7 mouse cellular contexts compared by ENCODE assay signal in the genomic region with DNA sequence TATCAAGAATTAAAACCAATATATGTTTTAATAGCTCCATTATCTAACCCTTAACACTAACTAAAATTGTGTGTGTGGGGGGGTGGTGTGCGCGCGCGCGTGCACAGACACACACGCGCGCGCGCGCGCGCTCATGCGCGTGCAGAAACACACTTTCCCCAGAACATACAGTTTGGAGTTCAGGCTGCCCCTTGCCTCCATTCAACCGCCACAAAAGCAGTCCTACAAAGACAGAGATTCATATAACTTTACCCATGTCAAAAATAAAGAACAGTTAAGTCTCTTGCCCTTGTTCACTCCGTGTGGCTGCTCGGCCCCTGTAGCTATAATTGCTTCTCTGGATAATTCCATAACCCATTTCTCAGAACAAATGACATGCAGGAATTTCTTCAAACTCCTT. TPM values are rescaled to one million over a fixed set of nuclear protein-coding genes. Genes with fewer than 3 reads are reported as not detected.
DNase-seq lines count a peak whose midpoint lies in the region; ATAC-seq lines count a peak whose summit lies in the region.

No protein-coding gene starts in this region.

- H3K4me1 ChIP-seq in neural tube, embryonic 11.5 days (ENCODE audit: control insufficient read depth, insufficient read depth, low read length): no peaks in the 10 kb centered on the region
- no peaks in the 10 kb centered on the region for H3K4me1 ChIP-seq in embryonic facial prominence, embryonic 13.5 days
- no peaks in the 10 kb centered on the region for H3K4me1 ChIP-seq in hindbrain, embryonic 14.5 days (replicated peaks; ENCODE audit: control insufficient read depth, insufficient read depth, low read length)
- H3K4me1 ChIP-seq in stomach, embryonic 15.5 days: no peaks in the 10 kb centered on the region

- H3K27ac ChIP-seq in neural tube, embryonic 11.5 days (ENCODE audit: low read depth, low read length): no peak overlapping the region
- peak overlapping the region; percentile 82 for H3K27ac ChIP-seq in embryonic facial prominence, embryonic 13.5 days
- H3K27ac ChIP-seq in hindbrain, embryonic 14.5 days: no peak overlapping the region
- H3K27ac ChIP-seq in stomach, embryonic 15.5 days: peak overlapping the region; percentile 83; the same call in 1 of the 2 replicates

- H3K9me3 ChIP-seq in neural tube, embryonic 11.5 days (ENCODE audit: control insufficient read depth, low read length): no peaks in the 10 kb centered on the region
- no peaks in the 10 kb centered on the region for H3K9me3 ChIP-seq in embryonic facial prominence, embryonic 13.5 days
- H3K9me3 ChIP-seq in hindbrain, embryonic 14.5 days (ENCODE audit: control insufficient read depth, low read length): no peaks in the 10 kb centered on the region
- H3K9me3 ChIP-seq in stomach, embryonic 15.5 days: no peaks in the 10 kb centered on the region

- peak overlapping the region; percentile 38 for H3K4me3 ChIP-seq in neural tube, embryonic 11.5 days (ENCODE audit: low read depth, low read length)
- peak overlapping the region; percentile 58 for H3K4me3 ChIP-seq in embryonic facial prominence, embryonic 13.5 days
- peak overlapping the region; percentile 33 for H3K4me3 ChIP-seq in hindbrain, embryonic 14.5 days (replicated peaks; ENCODE audit: low read length)
- H3K4me3 ChIP-seq in stomach, embryonic 15.5 days (replicated peaks): peak overlapping the region; percentile 52

- H3K27me3 ChIP-seq in neural tube, embryonic 11.5 days (ENCODE audit: control insufficient read depth, insufficient read depth, low read length): no peaks in the 10 kb centered on the region
- H3K27me3 ChIP-seq in embryonic facial prominence, embryonic 13.5 days: no peaks in the 10 kb centered on the region
- H3K27me3 ChIP-seq in hindbrain, embryonic 14.5 days (ENCODE audit: control insufficient read depth, insufficient read depth, low read length): no peaks in the 10 kb centered on the region; the same call in 1 of the 2 replicates
- H3K27me3 ChIP-seq in stomach, embryonic 15.5 days (replicated peaks): no peaks in the 10 kb centered on the region

- peak; percentile 16 for DNase-seq in neural tube, embryonic 11.5 days (ENCODE audit: low spot score)
- DNase-seq in neural tube, embryonic 10.5 days (ENCODE audit: extremely low spot score, low spot score): no peak
- DNase-seq in hindbrain, embryonic 14.5 days (ENCODE audit: low spot score): no peak
- DNase-seq in lung, postnatal 10 days: peak; percentile 1
- no peak for DNase-seq in frontal cortex, adult 2 months (ENCODE audit: extremely low spot score in 1 of 2, low spot score in 1 of 2)

- H3K9ac ChIP-seq in neural tube, embryonic 11.5 days (ENCODE audit: low read length): no peak overlapping the region; the same call in 1 of the 2 replicates
- peak overlapping the region; percentile 78 for H3K9ac ChIP-seq in embryonic facial prominence, embryonic 13.5 days
- peak overlapping the region; percentile 31 for H3K9ac ChIP-seq in hindbrain, embryonic 14.5 days
- peak overlapping the region; percentile 22; the same call in 1 of the 2 replicates for H3K9ac ChIP-seq in stomach, embryonic 15.5 days

- H3K36me3 ChIP-seq in neural tube, embryonic 11.5 days (ENCODE audit: control insufficient read depth, insufficient read depth, low read length): no peaks in the 10 kb centered on the region
- no peaks in the 10 kb centered on the region for H3K36me3 ChIP-seq in embryonic facial prominence, embryonic 13.5 days
- H3K36me3 ChIP-seq in hindbrain, embryonic 14.5 days (replicated peaks; ENCODE audit: control insufficient read depth, insufficient read depth): no peaks in the 10 kb centered on the region
- no peaks in the 10 kb centered on the region for H3K36me3 ChIP-seq in stomach, embryonic 15.5 days

- H3K4me2 ChIP-seq in neural tube, embryonic 11.5 days (ENCODE audit: low read depth): peak overlapping the region; percentile 60
- H3K4me2 ChIP-seq in embryonic facial prominence, embryonic 13.5 days: peak overlapping the region; percentile 57
- peak overlapping the region; percentile 61 for H3K4me2 ChIP-seq in hindbrain, embryonic 14.5 days (replicated peaks)
- H3K4me2 ChIP-seq in stomach, embryonic 15.5 days: peak overlapping the region; percentile 56

- WGBS in neural tube, embryonic 11.5 days: 23% methylated on average over 18 of the region's 18 CpGs
- 21% methylated on average over 18 of the region's 18 CpGs for WGBS in embryonic facial prominence, embryonic 13.5 days
- WGBS in hindbrain, embryonic 14.5 days: 25% methylated on average over 18 of the region's 18 CpGs
- WGBS in stomach, embryonic 15.5 days: 29% methylated on average over 18 of the region's 18 CpGs

- ATAC-seq in neural tube, embryonic 11.5 days (ENCODE audit: insufficient read depth, low FRiP score, low TSS enrichment): no peak
- ATAC-seq in embryonic facial prominence, embryonic 13.5 days (ENCODE audit: insufficient number of reproducible peaks, insufficient read depth, low FRiP score, low TSS enrichment, low read depth): no peak
- no peak for ATAC-seq in hindbrain, embryonic 14.5 days (ENCODE audit: low FRiP score)
- ATAC-seq in stomach, embryonic 15.5 days (ENCODE audit: insufficient read depth, low FRiP score, low read depth): no peak

RNA-seq across cellular contexts. Expression of a gene that starts 0.7 kb away (rescaled TPM):
- 225 and 260 TPM in 2 replicates for polyA plus RNA-seq in neural tube, embryonic 11.5 days (2014; fragmentation: Nextera tagmentation; extraction: Ambion mirVana)
- polyA plus RNA-seq in embryonic facial prominence, embryonic 13.5 days (2015; fragmentation: Nextera tagmentation; extraction: Ambion mirVana): 574 and 577 TPM in 2 replicates
- polyA plus RNA-seq in hindbrain, embryonic 14.5 days (2014; fragmentation: Nextera tagmentation; extraction: Ambion mirVana): 177 and 178 TPM in 2 replicates
- 1,052 and 1,055 TPM in 2 replicates for polyA plus RNA-seq in stomach, embryonic 15.5 days (2015; fragmentation: Nextera tagmentation; extraction: Ambion mirVana)
- polyA plus RNA-seq in frontal cortex, adult 2 months (2012; rRNA removed): 99.7 and 128 TPM in 2 replicates

Comparison
In these comparisons a context has a peak if more than half of its experiments do, and no peak if none do; other contexts are left out.
1. DNase-seq: peak in neural tube, embryonic 11.5 days (single experiment) and lung, postnatal 10 days (single experiment); none in neural tube, embryonic 10.5 days (single experiment), hindbrain, embryonic 14.5 days (single experiment) and frontal cortex, adult 2 months (0 of 2).
2. H3K27ac ChIP-seq: peak in embryonic facial prominence, embryonic 13.5 days (single experiment) and stomach, embryonic 15.5 days (single experiment); none in neural tube, embryonic 11.5 days (single experiment) and hindbrain, embryonic 14.5 days (single experiment).
3. Peak in every context shown above with its lines, with median percentiles within 50 percentile points of each other: H3K4me2 ChIP-seq and H3K4me3 ChIP-seq.